Mouse (Mus musculus) thymus, adult 2 months (tissue): ENCODE measurements around the gene Mmp10.

Experiments
- CTCF ChIP-seq: fragments of 200-500 bp; IDR thresholded peaks from 2 replicates; pipeline ENCODE4 v1.5.1; 2012; ENCODE audit warnings: mild to moderate bottlenecking, control low read depth, low read length, moderate library complexity, borderline replicate concordance; ENCODE audit not compliant: control insufficient read depth, poor library complexity, insufficient read depth; ENCODE audit errors: extremely low read depth
- POLR2A ChIP-seq: fragments of 200-500 bp; IDR thresholded peaks from 2 replicates; pipeline ENCODE4 v1.6.1; 2012; ENCODE audit warnings: mild to moderate bottlenecking, low read length, control low read depth, moderate library complexity; ENCODE audit not compliant: control insufficient read depth, poor library complexity, insufficient read depth; ENCODE audit errors: extremely low read depth

DNA sequence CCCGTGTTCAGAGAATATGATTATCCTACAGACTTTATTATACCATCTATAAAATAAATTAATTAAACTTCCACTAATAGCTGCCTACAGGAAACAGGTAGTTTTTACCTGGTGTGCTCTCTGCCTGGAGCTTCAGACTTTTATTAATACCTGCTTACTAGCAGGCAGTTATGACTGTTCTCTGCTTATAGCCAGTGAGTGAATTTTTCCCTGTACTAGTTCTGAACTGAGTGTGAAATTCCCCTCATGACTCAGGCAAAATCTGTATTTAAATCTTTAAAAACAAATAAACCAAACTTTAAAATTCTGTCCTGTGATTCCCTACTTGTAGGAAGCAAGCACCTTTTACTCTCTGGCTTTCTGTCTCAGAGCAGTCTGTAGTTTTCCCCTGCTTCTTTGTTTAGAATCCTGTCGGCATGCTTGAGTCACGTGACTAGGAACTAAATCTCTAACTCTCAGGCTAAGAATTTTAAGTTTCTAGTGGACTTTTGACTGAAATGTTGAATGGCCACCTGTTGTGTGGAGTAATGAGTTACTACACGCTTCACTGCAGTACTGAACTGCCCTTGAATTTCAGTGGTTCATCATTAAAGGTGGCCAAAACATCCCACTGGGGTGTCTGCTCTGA is 15.9 kb downstream of the Mmp10 start:
- no peak for TF ChIP-seq POLR2A
- TF ChIP-seq CTCF = no peak
